Mouse (Mus musculus) myocyte (in vitro differentiated cells): Measurements from ENCODE around the gene Plekhg6. TPM values are rescaled to one million over a fixed set of nuclear protein-coding genes. Genes with fewer than 3 reads are reported as not detected.

ENCODE experiments used
- H3K27me3 ChIP-seq: one replicate; pipeline ENCODE4 v1.6.1; 2011; ENCODE audit not compliant: control insufficient read depth, insufficient read depth, insufficient read length
- H3K36me3 ChIP-seq: one replicate; pipeline ENCODE4 v1.6.1; 2011; ENCODE audit not compliant: control insufficient read depth, insufficient read depth
- H3K4me2 ChIP-seq: one replicate; pipeline ENCODE4 v1.6.1; 2011; ENCODE audit warnings: low read depth, control low read depth
- H3K4me3 ChIP-seq: one replicate; pipeline ENCODE4 v1.5.1; 2011; ENCODE audit warnings: mild to moderate bottlenecking, control low read depth, moderate library complexity
- H3K79me2 ChIP-seq: one replicate; pipeline ENCODE4 v1.6.1; 2011; ENCODE audit not compliant: control insufficient read depth, insufficient read depth
- H3ac ChIP-seq: one replicate; pipeline ENCODE4 v1.6.1; 2011; ENCODE audit not compliant: control insufficient read depth, insufficient read length
- CEBPB ChIP-seq: IDR thresholded peaks from 2 replicates; pipeline ENCODE4 v1.6.1; 2011; ENCODE audit warnings: mild to moderate bottlenecking, moderate library complexity; ENCODE audit not compliant: poor library complexity, insufficient read depth, severe bottlenecking
- E2F4 ChIP-seq: IDR thresholded peaks from one replicate; pipeline ENCODE4 v1.6.1; 2011; ENCODE audit warnings: mild to moderate bottlenecking, control low read depth, moderate library complexity; ENCODE audit not compliant: insufficient read depth
- MAX ChIP-seq: IDR thresholded peaks from one replicate; pipeline ENCODE4 v1.6.1; 2011; ENCODE audit warnings: low read depth, mild to moderate bottlenecking, control low read depth
- MYOD1 ChIP-seq, 3 experiments: IDR thresholded peaks; one replicate each; pipeline ENCODE4 v1.6.1; 2011; ENCODE audit warnings: control low read depth in 2 of 3, low read depth in 2 of 3, mild to moderate bottlenecking in 2 of 3, moderate library complexity in 1 of 3; ENCODE audit not compliant: insufficient read length in 2 of 3, control insufficient read depth in 1 of 3
- MYOG ChIP-seq, 3 experiments: IDR thresholded peaks; one replicate each; pipeline ENCODE4 v1.6.1; 2011; ENCODE audit warnings: control low read depth in 2 of 3, low read depth in 2 of 3, mild to moderate bottlenecking in 2 of 3; ENCODE audit not compliant: insufficient read length in 2 of 3, control insufficient read depth in 1 of 3, insufficient read depth in 1 of 3
- POLR2A ChIP-seq: IDR thresholded peaks from one replicate; pipeline ENCODE4 v1.6.1; 2011; ENCODE audit warnings: low read depth, mild to moderate bottlenecking, control low read depth, moderate library complexity; ENCODE audit not compliant: insufficient read length
- POLR2AphosphoS2 ChIP-seq: IDR thresholded peaks from one replicate; pipeline ENCODE4 v1.6.1; 2011; ENCODE audit warnings: low read depth, control low read depth; ENCODE audit not compliant: insufficient read length
- REST ChIP-seq: IDR thresholded peaks from one replicate; pipeline ENCODE4 v1.6.1; 2011; ENCODE audit warnings: mild to moderate bottlenecking, control low read depth, moderate library complexity; ENCODE audit not compliant: insufficient read depth, insufficient read length
- SRF ChIP-seq: IDR thresholded peaks from one replicate; pipeline ENCODE4 v1.6.1; 2011; ENCODE audit warnings: low read depth; ENCODE audit not compliant: control insufficient read depth, insufficient read length
- TCF12 ChIP-seq: IDR thresholded peaks from one replicate; pipeline ENCODE4 v1.6.1; 2011; ENCODE audit warnings: mild to moderate bottlenecking, control low read depth; ENCODE audit not compliant: poor library complexity, insufficient read depth, severe bottlenecking
- TCF3 ChIP-seq: IDR thresholded peaks from one replicate; pipeline ENCODE4 v1.6.1; 2011; ENCODE audit warnings: low read depth, control low read depth; ENCODE audit not compliant: insufficient read length
- USF1 ChIP-seq: IDR thresholded peaks from one replicate; pipeline ENCODE4 v1.6.1; 2011; ENCODE audit warnings: low read depth, mild to moderate bottlenecking, control low read depth, moderate library complexity
- polyA plus RNA-seq: library from polyadenylated mRNA; unstranded; fragments of >200 nt; fragmentation: generic; extraction: Trizol; gene quantifications from one replicate; pipeline ENCODE4 v1.2.1, GENCODE M21; 2012; ENCODE audit warnings: missing spikeins

The Plekhg6 gene
- polyA plus RNA-seq, 1 experiment = 0.14 TPM

DNA sequence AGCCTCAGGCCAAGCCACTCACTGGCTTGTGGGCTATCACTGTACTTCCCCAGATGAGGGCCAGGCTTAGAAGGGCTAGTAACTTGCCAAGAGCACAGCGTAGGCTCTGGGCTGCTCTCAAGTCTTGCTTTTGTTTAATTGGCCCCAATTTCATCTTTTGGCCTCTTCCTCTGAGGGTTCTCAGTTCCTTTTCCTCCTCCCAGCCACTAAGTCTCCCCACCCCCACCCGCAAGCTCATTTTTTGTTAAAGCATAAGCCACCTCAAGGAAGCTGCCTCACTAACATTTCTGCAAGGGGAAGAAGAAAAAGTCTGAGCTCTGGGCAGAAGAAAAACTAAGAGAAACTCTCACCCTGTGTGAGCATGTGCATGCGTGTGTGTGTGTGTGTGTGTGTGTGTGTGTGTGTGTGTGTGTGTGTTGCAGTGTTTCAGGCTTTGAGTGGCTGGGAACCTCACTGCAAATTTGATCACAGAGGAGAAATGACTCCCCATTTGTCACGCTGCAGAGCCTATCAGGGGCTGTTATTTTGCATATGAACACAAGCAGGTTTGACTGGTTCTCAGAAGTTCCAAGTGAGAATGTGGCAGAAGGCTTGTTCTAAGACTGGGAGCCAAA lies 12.7 kb downstream of the Plekhg6 start:
- Histone ChIP-seq H3ac (no peak overlapping the region), H3K4me3 (no peak overlapping the region), H3K27me3 (peaks cover 20% of the 10 kb centered on the region), H3K4me2 (no peak overlapping the region), H3K79me2 (no peaks in the 10 kb centered on the region), H3K36me3 (no peaks in the 10 kb centered on the region)
- no peak for TF ChIP-seq USF1
- TF ChIP-seq MYOD1 (IDR thresholded peaks at IDR 0.05; ENCODE audit: control insufficient read depth in 1 of 3, insufficient read length in 2 of 3, low read depth in 2 of 3) = no peak
- no peak for TF ChIP-seq CEBPB
- TF ChIP-seq REST = no peak
- no peak for TF ChIP-seq TCF12
- no peak for TF ChIP-seq MAX
- no peak for TF ChIP-seq MYOG (IDR thresholded peaks at IDR 0.05; ENCODE audit: control insufficient read depth in 1 of 3, insufficient read depth in 1 of 3, insufficient read length in 2 of 3, low read depth in 2 of 3)
- TF ChIP-seq POLR2AphosphoS2 = no peak
- no peak for TF ChIP-seq E2F4
- no peak for TF ChIP-seq SRF
- no peak for TF ChIP-seq TCF3
- no peak for TF ChIP-seq POLR2A

DNA sequence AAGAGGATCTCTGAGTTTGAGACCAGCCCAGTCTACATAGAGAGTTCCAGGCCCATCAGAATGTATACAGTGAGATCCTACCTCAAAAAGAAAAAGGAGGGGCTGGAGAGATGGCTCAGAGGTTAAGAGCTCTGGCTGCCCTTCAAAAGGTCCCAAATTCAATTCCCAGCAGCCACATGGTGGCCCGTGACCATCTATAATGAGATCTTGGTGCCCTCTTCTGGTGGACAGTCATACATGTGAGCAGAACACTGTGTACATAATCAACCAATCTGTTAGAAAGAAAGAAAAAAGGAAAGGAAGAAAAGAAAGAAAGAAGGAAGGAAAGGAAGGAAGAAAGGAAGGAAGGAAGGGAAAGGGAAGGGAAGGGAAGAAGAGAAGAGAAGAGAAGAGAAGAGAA lies 14.5 kb downstream of the Plekhg6 start:
- TF ChIP-seq MYOG (IDR thresholded peaks at IDR 0.05; ENCODE audit: control insufficient read depth in 1 of 3, insufficient read depth in 1 of 3, insufficient read length in 2 of 3, low read depth in 2 of 3) = no peak
- TF ChIP-seq MAX = no peak
- no peak for TF ChIP-seq MYOD1 (IDR thresholded peaks at IDR 0.05; ENCODE audit: control insufficient read depth in 1 of 3, insufficient read length in 2 of 3, low read depth in 2 of 3)
- TF ChIP-seq POLR2A = no peak
- no peak for TF ChIP-seq REST
- TF ChIP-seq TCF12 = no peak
- TF ChIP-seq TCF3 = no peak
- TF ChIP-seq SRF = no peak
- TF ChIP-seq USF1 = no peak
- no peak for TF ChIP-seq CEBPB
- no peak for TF ChIP-seq POLR2AphosphoS2
- TF ChIP-seq E2F4 = no peak
- no peaks in the 10 kb centered on the region for H3K36me3 ChIP-seq
- no peaks in the 10 kb centered on the region for H3K79me2 ChIP-seq
- no peak overlapping the region for H3ac ChIP-seq
- H3K4me2 ChIP-seq = no peak overlapping the region
- peaks cover 7% of the 10 kb centered on the region for H3K27me3 ChIP-seq
- H3K4me3 ChIP-seq = no peak overlapping the region

DNA sequence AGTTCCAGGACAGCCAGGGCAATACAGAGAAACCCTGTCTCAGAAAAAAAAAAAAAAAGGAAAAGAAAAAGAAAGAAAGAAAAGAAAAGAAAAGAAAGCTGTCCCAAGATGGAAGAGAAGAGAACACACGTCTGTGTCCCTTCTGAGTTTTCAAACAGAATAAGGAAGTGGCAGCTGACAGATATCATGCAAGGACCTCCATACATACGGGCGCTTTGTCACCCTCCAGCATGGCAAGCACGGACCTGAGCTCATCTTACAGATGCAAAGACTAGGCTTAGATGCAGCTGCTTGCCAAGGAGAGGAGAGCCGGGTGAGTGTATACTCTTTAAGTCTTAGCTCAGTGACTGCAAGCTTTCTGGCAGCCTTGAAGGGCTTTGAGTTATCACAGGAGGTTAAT lies 15.1 kb downstream of the Plekhg6 start:
- Histone ChIP-seq H3K27me3 (peaks cover 6% of the 10 kb centered on the region), H3K4me2 (no peak overlapping the region), H3K79me2 (no peaks in the 10 kb centered on the region), H3ac (no peak overlapping the region), H3K36me3 (peaks cover 3% of the 10 kb centered on the region), H3K4me3 (no peak overlapping the region)
- TF ChIP-seq USF1 (no peak), E2F4 (no peak), CEBPB (no peak), MAX (no peak), MYOD1 (IDR thresholded peaks at IDR 0.05; ENCODE audit: control insufficient read depth in 1 of 3, insufficient read length in 2 of 3, low read depth in 2 of 3) (no peak), REST (no peak), MYOG (IDR thresholded peaks at IDR 0.05; ENCODE audit: control insufficient read depth in 1 of 3, insufficient read depth in 1 of 3, insufficient read length in 2 of 3, low read depth in 2 of 3) (no peak), TCF12 (no peak), SRF (no peak), POLR2AphosphoS2 (no peak), TCF3 (no peak), POLR2A (no peak)

DNA sequence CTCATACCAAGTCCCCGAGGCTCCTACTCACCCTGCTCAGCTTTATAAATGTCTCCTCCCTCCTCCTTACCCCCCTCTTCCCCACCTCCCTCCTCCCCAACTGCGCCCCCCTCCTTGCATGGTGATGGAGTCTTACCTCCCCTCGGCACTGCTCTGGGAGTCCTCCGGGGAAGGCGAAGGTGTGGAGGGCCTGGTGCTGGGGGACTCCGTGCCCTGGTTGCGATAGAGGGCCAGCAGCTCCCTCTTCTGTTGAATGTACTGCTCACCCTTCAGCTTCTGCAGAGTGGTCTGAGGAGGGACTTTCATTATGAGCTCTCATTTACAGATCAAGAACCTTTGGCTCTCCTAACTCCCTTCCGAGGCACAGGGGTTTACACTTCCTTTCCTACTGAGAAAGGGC lies 16.1 kb downstream of the Plekhg6 start:
- no peak overlapping the region for H3K4me3 ChIP-seq
- TF ChIP-seq MAX = no peak
- TF ChIP-seq CEBPB = no peak
- TF ChIP-seq SRF = no peak
- no peak for TF ChIP-seq REST
- TF ChIP-seq MYOD1 (IDR thresholded peaks at IDR 0.05; ENCODE audit: control insufficient read depth in 1 of 3, insufficient read length in 2 of 3, low read depth in 2 of 3) = no peak
- TF ChIP-seq E2F4 = no peak
- TF ChIP-seq MYOG (IDR thresholded peaks at IDR 0.05; ENCODE audit: control insufficient read depth in 1 of 3, insufficient read depth in 1 of 3, insufficient read length in 2 of 3, low read depth in 2 of 3) = no peak
- no peak for TF ChIP-seq POLR2AphosphoS2
- TF ChIP-seq USF1 = no peak
- no peak for TF ChIP-seq TCF3
- TF ChIP-seq TCF12 = no peak
- TF ChIP-seq POLR2A = no peak
- H3ac ChIP-seq = no peak overlapping the region
- peaks cover 6% of the 10 kb centered on the region for H3K36me3 ChIP-seq
- no peaks in the 10 kb centered on the region for H3K27me3 ChIP-seq
- no peaks in the 10 kb centered on the region for H3K79me2 ChIP-seq
- H3K4me2 ChIP-seq = no peak overlapping the region
